Mouse (Mus musculus) duodenum, adult 2 months (tissue): Measurements from ENCODE around the gene Sult1d1. TPM values are rescaled to one million over a fixed set of nuclear protein-coding genes. Genes with fewer than 3 reads are reported as not detected.

ENCODE experiments used
- polyA plus RNA-seq: library from polyadenylated mRNA; depleted of rRNA; stranded (reverse); fragments of >200 nt; gene quantifications from 2 replicates; pipeline ENCODE4 v1.2.3, GENCODE M21; 2012; ENCODE audit warnings: low replicate concordance; rRNA removed

Gene Sult1d1
- 0.85 and 1.2 TPM in 2 replicates for polyA plus RNA-seq

GRCm38 (mm10) chr5:87568845-87569244, at the start of gene Sult1d1:
Gene Sult1d1, minus strand, starts transcription at chr5:87569027.

GRCm38 (mm10) chr5:87591494-87591893, 22.7 kb upstream of the Sult1d1 start, which contains the start of gene Sult1e1:
Gene Sult1e1, minus strand, starts transcription at chr5:87591594.

GRCm38 (mm10) chr5:87538111-87538510, 30.7 kb downstream of the Sult1d1 start, which contains the start of gene Sult1b1:
Gene Sult1b1, minus strand, starts transcription at chr5:87538195.

Other genes with a start within 250 kb of the Sult1d1 start
- 7.1 and 12.0 TPM in 2 replicates for gene Ugt2a3, start 231.8 kb downstream of the Sult1d1 start, polyA plus RNA-seq
- gene Ugt2b38, start 144.8 kb downstream of the Sult1d1 start, polyA plus RNA-seq = 0.53 TPM in 1 of 2 replicates, not detected in the other
- not detected in 2 replicates for gene Ugt2a2, start 86.8 kb downstream of the Sult1d1 start, polyA plus RNA-seq
- gene Gm43638, start 82.2 kb downstream of the Sult1d1 start, polyA plus RNA-seq = not detected in 2 replicates
- not detected in 2 replicates for gene Ugt2a1, start 78.2 kb downstream of the Sult1d1 start, polyA plus RNA-seq
- 3.5 and 3.6 TPM in 2 replicates for gene Sult1b1, start 30.8 kb downstream of the Sult1d1 start, polyA plus RNA-seq
- gene Sult1e1, start 22.6 kb upstream of the Sult1d1 start, polyA plus RNA-seq = not detected in 2 replicates
- not detected in 2 replicates for gene Csn1s1, start 97.2 kb upstream of the Sult1d1 start, polyA plus RNA-seq
- not detected in 2 replicates for gene Csn2, start 130.6 kb upstream of the Sult1d1 start, polyA plus RNA-seq
- not detected in 2 replicates for gene Csn1s2a, start 205.5 kb upstream of the Sult1d1 start, polyA plus RNA-seq
- not detected in 2 replicates for gene Csn1s2b, start 239.1 kb upstream of the Sult1d1 start, polyA plus RNA-seq